Mouse (Mus musculus) CH12.LX (cell line): Measurements from ENCODE around the gene Dcaf12. TPM values are rescaled to one million over a fixed set of nuclear protein-coding genes. Genes with fewer than 3 reads are reported as not detected.

ENCODE experiments used
- DNase-seq: peaks from one replicate; pipeline ENCODE4 v3.0.0-alpha.2; 2013; ENCODE audit errors: extremely low read depth
- H3K27ac ChIP-seq: 2 replicates; pipeline ENCODE4 v1.5.1; 2012; ENCODE audit warnings: low read depth, mild to moderate bottlenecking, control low read depth, moderate library complexity; ENCODE audit not compliant: insufficient read depth
- H3K27me3 ChIP-seq: replicated peaks from 2 replicates; pipeline ENCODE3; 2012; ENCODE audit warnings: inconsistent platforms
- H3K36me3 ChIP-seq, 2 experiments: replicated peaks in 1 of 2; 2 replicates each; pipeline versions ENCODE3 to v1.6.1; 2012; ENCODE audit warnings: inconsistent platforms in 1 of 2, low read length in 1 of 2, mild to moderate bottlenecking in 1 of 2, mixed read lengths in 1 of 2, moderate library complexity in 1 of 2; ENCODE audit not compliant: control insufficient read depth in 1 of 2, insufficient read depth in 1 of 2
- H3K4me1 ChIP-seq, 2 experiments: 2 replicates each; pipeline ENCODE4 v1.6.1; 2012; ENCODE audit warnings: inconsistent platforms in 1 of 2, moderate library complexity in 1 of 2; ENCODE audit not compliant: insufficient read depth in 2 of 2, control insufficient read depth in 1 of 2
- H3K4me2 ChIP-seq: 2 replicates; pipeline ENCODE4 v1.6.1; 2012; ENCODE audit warnings: low read depth, mild to moderate bottlenecking, control low read depth; ENCODE audit not compliant: poor library complexity, insufficient read depth, severe bottlenecking
- H3K4me3 ChIP-seq, 3 experiments: fragments of 150-350 bp in 1 of 3; sonication (generic) in 1 of 3; replicated peaks in 1 of 3; 2 replicates each; pipeline versions ENCODE3 to v1.5.1; 2011 to 2012; ENCODE audit warnings: low read depth in 2 of 3, low read length in 2 of 3, mild to moderate bottlenecking in 2 of 3, moderate library complexity in 2 of 3, control low read depth in 1 of 3, improper control_type of control experiment in 1 of 3, inconsistent platforms in 1 of 3, mixed read lengths in 1 of 3; ENCODE audit not compliant: poor library complexity in 1 of 3
- H3K79me2 ChIP-seq: replicated peaks from 2 replicates; pipeline ENCODE4 v1.6.1; 2012; ENCODE audit warnings: mild to moderate bottlenecking, moderate library complexity; ENCODE audit not compliant: control insufficient read depth, poor library complexity, insufficient read depth, severe bottlenecking; ENCODE audit errors: extremely low read depth
- H3K9ac ChIP-seq: 2 replicates; pipeline ENCODE4 v1.6.1; 2012; ENCODE audit warnings: low read depth, mild to moderate bottlenecking, control low read depth, moderate library complexity; ENCODE audit not compliant: insufficient read depth
- H3K9me3 ChIP-seq: replicated peaks from 2 replicates; pipeline ENCODE3; 2012; ENCODE audit warnings: low read length, inconsistent platforms, mixed read lengths
- BHLHE40 ChIP-seq: IDR thresholded peaks from 2 replicates; pipeline ENCODE4 v1.6.1; 2011; ENCODE audit warnings: mild to moderate bottlenecking, low read depth, low read length, improper control_type of control experiment
- CHD1 ChIP-seq: IDR thresholded peaks from 2 replicates; pipeline ENCODE4 v1.6.1; 2012; ENCODE audit warnings: low read depth, low read length, improper control_type of control experiment, inconsistent platforms
- CHD2 ChIP-seq: IDR thresholded peaks from 2 replicates; pipeline ENCODE4 v1.6.1; 2011; ENCODE audit warnings: low read length, improper control_type of control experiment
- E2F4 ChIP-seq: IDR thresholded peaks from 2 replicates; pipeline ENCODE4 v1.6.1; 2011; ENCODE audit warnings: low read depth, low read length, improper control_type of control experiment; ENCODE audit not compliant: insufficient replicate concordance
- ELF1 ChIP-seq: IDR thresholded peaks from 2 replicates; pipeline ENCODE4 v1.6.1; 2014; ENCODE audit warnings: low read depth, mild to moderate bottlenecking, inconsistent platforms, low read length, improper control_type of control experiment
- EP300 ChIP-seq: IDR thresholded peaks from 2 replicates; pipeline ENCODE4 v1.6.1; 2011; ENCODE audit warnings: low read length, improper control_type of control experiment
- GABPA ChIP-seq: IDR thresholded peaks from 2 replicates; pipeline ENCODE4 v1.6.1; 2012; ENCODE audit warnings: low read depth, low read length, improper control_type of control experiment, inconsistent platforms; ENCODE audit not compliant: insufficient replicate concordance
- IRF4 ChIP-seq: IDR thresholded peaks from 2 replicates; pipeline ENCODE4 v1.6.1; 2014; ENCODE audit warnings: low read depth, mild to moderate bottlenecking, inconsistent platforms, low read length, improper control_type of control experiment
- JUN ChIP-seq: IDR thresholded peaks from 2 replicates; pipeline ENCODE4 v1.6.1; 2011; ENCODE audit warnings: low read depth, mild to moderate bottlenecking, low read length, improper control_type of control experiment, moderate library complexity; ENCODE audit not compliant: insufficient read depth
- MAZ ChIP-seq: IDR thresholded peaks from 2 replicates; pipeline ENCODE4 v1.6.1; 2012; ENCODE audit warnings: low read depth, mild to moderate bottlenecking, inconsistent platforms, low read length, improper control_type of control experiment, moderate library complexity
- MEF2A ChIP-seq: IDR thresholded peaks from 2 replicates; pipeline ENCODE4 v1.6.1; 2014; ENCODE audit warnings: low read depth, mild to moderate bottlenecking, inconsistent platforms, low read length, improper control_type of control experiment, borderline replicate concordance
- MXI1 ChIP-seq: IDR thresholded peaks from 2 replicates; pipeline ENCODE4 v1.6.1; 2011; ENCODE audit warnings: mild to moderate bottlenecking, low read depth, low read length, improper control_type of control experiment
- MYC ChIP-seq: IDR thresholded peaks from 2 replicates; pipeline ENCODE4 v1.6.1; 2011; ENCODE audit warnings: low read depth, mild to moderate bottlenecking, improper control_type of control experiment, low read length
- PAX5 ChIP-seq: IDR thresholded peaks from 2 replicates; pipeline ENCODE4 v1.6.1; 2012; ENCODE audit warnings: low read length, inconsistent platforms, mixed read lengths
- POLR2AphosphoS2 ChIP-seq: IDR thresholded peaks from 2 replicates; pipeline ENCODE4 v1.6.1; 2011; ENCODE audit warnings: low read depth, low read length, improper control_type of control experiment
- RAD21 ChIP-seq: IDR thresholded peaks from 2 replicates; pipeline ENCODE4 v1.6.1; 2011; ENCODE audit warnings: low read depth, mild to moderate bottlenecking, low read length, improper control_type of control experiment, moderate library complexity
- SIN3A ChIP-seq: IDR thresholded peaks from 2 replicates; pipeline ENCODE4 v1.6.1; 2012; ENCODE audit warnings: low read length, improper control_type of control experiment, inconsistent platforms
- SMC3 ChIP-seq: IDR thresholded peaks from 2 replicates; pipeline ENCODE4 v1.6.1; 2011; ENCODE audit warnings: low read depth, low read length, improper control_type of control experiment
- TBP ChIP-seq: conservative IDR thresholded peaks from 2 replicates; pipeline ENCODE4 v1.6.1; 2011; ENCODE audit warnings: low read depth, low read length, improper control_type of control experiment
- TCF12 ChIP-seq: IDR thresholded peaks from 2 replicates; pipeline ENCODE4 v1.6.1; 2014; ENCODE audit warnings: low read depth, mild to moderate bottlenecking, inconsistent platforms, low read length, improper control_type of control experiment
- UBTF ChIP-seq: IDR thresholded peaks from 2 replicates; pipeline ENCODE4 v1.6.1; 2012; ENCODE audit warnings: low read depth, mild to moderate bottlenecking, inconsistent platforms, low read length, improper control_type of control experiment, moderate library complexity
- ZNF384 ChIP-seq: IDR thresholded peaks from 2 replicates; pipeline ENCODE4 v1.6.1; 2012; ENCODE audit warnings: low read depth, low read length, improper control_type of control experiment, inconsistent platforms
- dilution Hi-C: fragments of 300-500 bp; cut with MboI; formaldehyde crosslinking; loops from 2 replicates; pipeline ENCODE4 v1.14.3; 2020; ENCODE audit warnings: low sequenced_read_pairs; ENCODE audit not compliant: extremely low pct_unique_long_range_greater_than_20kb, extremely low pct_ligation_motif_present
- in situ Hi-C: fragments of 300-500 bp; cut with MboI; formaldehyde crosslinking; loops from 3 replicates; pipeline ENCODE4 v1.14.3; 2019; ENCODE audit warnings: low sequenced_read_pairs, low pct_ligation_motif_present, low pct_unique_long_range_greater_than_20kb, mixed read lengths
- polyA plus RNA-seq: library from polyadenylated mRNA; unstranded; fragments of >175 nt; gene quantifications from 2 replicates; pipeline ENCODE4 v1.2.1, GENCODE M21; 2012; ENCODE audit warnings: low read depth; ENCODE audit not compliant: insufficient read length
- total RNA-seq, 2 experiments: library from RNA; depleted of rRNA; stranded (reverse); fragments of 300-350 nt in 1 of 2; fragments of >200 nt in 1 of 2; gene quantifications; 2 replicates each; pipeline ENCODE4 v1.2.3; 2012 to 2014

Dcaf12 gene
- total and polyA plus RNA-seq, 3 experiments, result 31.3 to 42.0 (median 33.7) TPM

- Histone ChIP-seq H3K79me2 (0 out of 2 replicates have a peak, but pooled peaks cover 3% of the 10 kb centered on the region), H3K27ac (peak overlapping the region; percentile 71), H3K4me2 (no peak overlapping the region; the same call in 1 of the 2 replicates), H3K4me1 (peaks cover 13 to 44% of the 10 kb centered on the region in 2 experiments), H3K9ac (no peak overlapping the region), H3K4me3 (no peak overlapping the region), H3K9me3 (no peaks in the 10 kb centered on the region), H3K27me3 (no peaks in the 10 kb centered on the region), H3K36me3 (peaks cover 75 to 93% of the 10 kb centered on the region in 2 experiments)
- in situ Hi-C loops (no loop called here), dilution Hi-C loops (no loop called here)
- peak; percentile 64 for DNase-seq
- no peak for TF ChIP-seq ZNF384
- TF ChIP-seq BHLHE40, result peak; percentile 18; the same call in 1 of the 2 replicates
- peak; percentile 24; the same call in 1 of the 2 replicates for TF ChIP-seq MEF2A
- TF ChIP-seq CHD2, result no peak
- 0 out of 2 replicates have a peak, but pooled peaks have one; percentile 28 for TF ChIP-seq TBP
- peak; percentile 16; the same call in 1 of the 2 replicates for TF ChIP-seq EP300
- no peak for TF ChIP-seq GABPA
Measured at GRCm38 (mm10) chr4:41298976-41299375, 15.7 kb downstream of the Dcaf12 start.

GRCm38 (mm10) chr4:41295960-41296359 lies 18.7 kb downstream of the Dcaf12 start:
- H3K4me1 ChIP-seq, result peaks cover 10 to 32% of the 10 kb centered on the region in 2 experiments
- H3K27ac ChIP-seq, result no peak overlapping the region
- TF ChIP-seq SMC3 (no peak), IRF4 (no peak), RAD21 (no peak), UBTF (no peak), CHD1 (no peak), MAZ (no peak), ELF1 (no peak), MEF2A (no peak), E2F4 (no peak), CHD2 (no peak), JUN (no peak), PAX5 (no peak), MXI1 (no peak), POLR2AphosphoS2 (no peak), MYC (no peak), TCF12 (no peak), EP300 (no peak), SIN3A (no peak)
- H3K9ac ChIP-seq, result no peak overlapping the region
- H3K4me3 ChIP-seq, result no peak overlapping the region
- DNase-seq, result no peak
- no peaks in the 10 kb centered on the region for H3K79me2 ChIP-seq
- no peak overlapping the region for H3K4me2 ChIP-seq
- peaks cover 75 to 94% of the 10 kb centered on the region in 2 experiments for H3K36me3 ChIP-seq
- in situ Hi-C loops (no loop called here), dilution Hi-C loops (no loop called here)
- H3K27me3 ChIP-seq, result no peaks in the 10 kb centered on the region
- H3K9me3 ChIP-seq, result no peaks in the 10 kb centered on the region
